In the genomic region with DNA sequence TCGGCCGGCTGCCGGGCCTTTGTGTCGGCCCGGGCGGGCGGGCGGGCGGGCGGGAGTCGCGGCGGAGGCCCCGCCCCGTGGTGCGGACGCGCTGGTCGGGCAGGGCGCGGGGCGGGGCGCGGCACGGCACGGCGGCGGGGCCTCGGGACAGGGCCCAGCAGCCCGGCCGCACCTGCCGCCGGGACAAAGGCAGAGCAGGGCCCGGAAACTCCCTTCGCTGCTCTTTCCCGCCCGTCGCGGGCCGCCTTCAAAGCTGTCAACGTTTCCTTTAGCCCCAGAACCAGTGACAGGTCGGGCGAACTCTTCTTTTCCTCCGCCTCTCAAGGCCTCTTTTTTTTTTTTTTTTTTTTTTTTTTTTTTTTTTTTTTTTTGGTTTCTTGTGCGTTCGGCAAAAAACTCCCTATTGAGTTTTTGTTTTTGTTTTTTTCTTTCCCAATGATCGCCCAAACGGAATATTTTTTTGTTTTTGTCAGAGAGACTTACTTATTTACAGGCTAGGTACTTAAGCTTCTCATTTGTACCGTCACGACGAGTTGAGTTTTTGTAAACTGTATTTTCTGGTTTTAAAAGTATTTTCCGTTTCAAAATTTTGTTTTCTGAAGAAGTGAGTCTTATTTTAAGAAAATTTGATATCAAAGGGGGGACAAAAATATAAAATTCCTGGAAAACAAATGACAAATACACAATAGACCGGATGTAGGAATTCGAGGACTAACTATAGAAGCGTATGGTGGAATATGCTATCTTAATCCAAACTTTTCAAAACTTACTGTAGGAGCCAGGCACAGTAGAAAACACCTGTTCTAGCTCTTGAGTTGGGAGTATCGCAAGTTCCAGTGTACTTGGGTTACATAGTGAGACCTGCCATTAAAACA, we compare ENCODE assay signal across 8 mouse cellular contexts. TPM values are rescaled to one million over a fixed set of nuclear protein-coding genes. Genes with fewer than 3 reads are reported as not detected.
DNase-seq lines count a peak whose midpoint lies in the region; ATAC-seq and TF ChIP-seq lines count a peak whose summit lies in the region.

No protein-coding gene starts in this region.

- ATAC-seq in hindbrain, postnatal 0 days: peak; percentile 94
- peak; percentile 92 for ATAC-seq in limb, embryonic 14.5 days (ENCODE audit: low FRiP score, low read depth)
- ATAC-seq in midbrain, embryonic 13.5 days: peak; percentile 95
- peak; percentile 96 for ATAC-seq in stomach, embryonic 14.5 days (ENCODE audit: insufficient number of reproducible peaks, insufficient read depth, low FRiP score, low read depth)

- H3K9ac ChIP-seq in hindbrain, postnatal 0 days (replicated peaks; ENCODE audit: low read length): peak overlapping the region; percentile 82
- H3K9ac ChIP-seq in limb, embryonic 14.5 days (ENCODE audit: low read depth, low read length, severe bottlenecking): peak overlapping the region; percentile 95
- H3K9ac ChIP-seq in midbrain, embryonic 13.5 days (replicated peaks): peak overlapping the region; percentile 91
- H3K9ac ChIP-seq in stomach, embryonic 14.5 days (replicated peaks; ENCODE audit: low read depth, low read length): peak overlapping the region; percentile 77

- H3K36me3 ChIP-seq in hindbrain, postnatal 0 days (ENCODE audit: insufficient read depth, low read length): peaks cover 17% of the 10 kb centered on the region
- peaks cover 43% of the 10 kb centered on the region for H3K36me3 ChIP-seq in limb, embryonic 14.5 days (ENCODE audit: control insufficient read depth, insufficient read depth, low read length)
- H3K36me3 ChIP-seq in midbrain, embryonic 13.5 days: peaks cover 43% of the 10 kb centered on the region
- peaks cover 48% of the 10 kb centered on the region for H3K36me3 ChIP-seq in stomach, embryonic 14.5 days (ENCODE audit: control insufficient read depth, insufficient read depth, low read length)

- 0 out of 2 replicates have a peak, but pooled peaks have one; percentile 53 for TF ChIP-seq POLR2A in limb, embryonic 14.5 days (IDR thresholded peaks at IDR 0.05; ENCODE audit: borderline replicate concordance, extremely low read depth, insufficient read depth, insufficient read length)

- no peaks in the 10 kb centered on the region for H3K9me3 ChIP-seq in hindbrain, postnatal 0 days (ENCODE audit: low read length)
- no peaks in the 10 kb centered on the region for H3K9me3 ChIP-seq in limb, embryonic 14.5 days (ENCODE audit: control insufficient read depth, low read length)
- no peaks in the 10 kb centered on the region for H3K9me3 ChIP-seq in midbrain, embryonic 13.5 days
- H3K9me3 ChIP-seq in stomach, embryonic 14.5 days (ENCODE audit: control insufficient read depth, low read depth, low read length): no peaks in the 10 kb centered on the region

- 4% methylated on average over 35 of the region's 56 CpGs for WGBS in hindbrain, postnatal 0 days
- 8% methylated on average over 22 of the region's 56 CpGs for WGBS in limb, embryonic 14.5 days
- 6% methylated on average over 40 of the region's 56 CpGs for WGBS in midbrain, embryonic 13.5 days
- WGBS in stomach, embryonic 14.5 days: 3% methylated on average over 44 of the region's 56 CpGs

- H3K27ac ChIP-seq in hindbrain, postnatal 0 days: peak overlapping the region; percentile 98
- peak overlapping the region; percentile 97 for H3K27ac ChIP-seq in limb, embryonic 14.5 days (replicated peaks; ENCODE audit: low read depth, low read length)
- H3K27ac ChIP-seq in midbrain, embryonic 13.5 days: peak overlapping the region; percentile 99
- peak overlapping the region; percentile 85 for H3K27ac ChIP-seq in stomach, embryonic 14.5 days (ENCODE audit: low read length)

- H3K27me3 ChIP-seq in hindbrain, postnatal 0 days (ENCODE audit: insufficient read depth, low read length): no peaks in the 10 kb centered on the region
- H3K27me3 ChIP-seq in limb, embryonic 14.5 days (ENCODE audit: control insufficient read depth, insufficient read depth, low read length): no peaks in the 10 kb centered on the region
- no peaks in the 10 kb centered on the region for H3K27me3 ChIP-seq in midbrain, embryonic 13.5 days
- no peaks in the 10 kb centered on the region for H3K27me3 ChIP-seq in stomach, embryonic 14.5 days (ENCODE audit: control insufficient read depth, insufficient read depth, low read length)

- TF ChIP-seq CTCF in hindbrain, postnatal 0 days (IDR thresholded peaks at IDR 0.05; ENCODE audit: low read depth): no peak

- DNase-seq in heart, adult 18-20 months: peak; percentile 80 to 85
- no peak for DNase-seq in heart, adult 9 months (ENCODE audit: low spot score in 2 of 2)
- DNase-seq in brain, adult 2 months (ENCODE audit: low read depth, low spot score): peak; percentile 85
- peak; percentile 69 for DNase-seq in forelimb bud, embryonic 11.5 days (ENCODE audit: low read depth, low spot score)
- DNase-seq in hindbrain, postnatal 0 days (ENCODE audit: low spot score): peak; percentile 82
- DNase-seq in limb, embryonic 14.5 days (ENCODE audit: low spot score): peak; percentile 79

- H3K4me2 ChIP-seq in hindbrain, postnatal 0 days (ENCODE audit: low read depth, low read length): peak overlapping the region; percentile 53
- peak overlapping the region; percentile 47 for H3K4me2 ChIP-seq in limb, embryonic 14.5 days (replicated peaks; ENCODE audit: low read depth, low read length, severe bottlenecking)
- H3K4me2 ChIP-seq in midbrain, embryonic 13.5 days (replicated peaks): peak overlapping the region; percentile 96
- peak overlapping the region; percentile 68 for H3K4me2 ChIP-seq in stomach, embryonic 14.5 days (replicated peaks; ENCODE audit: low read depth, low read length)

- peaks cover 16% of the 10 kb centered on the region for H3K4me1 ChIP-seq in hindbrain, postnatal 0 days (ENCODE audit: insufficient read depth, low read length)
- peaks cover 13% of the 10 kb centered on the region for H3K4me1 ChIP-seq in limb, embryonic 14.5 days (ENCODE audit: control insufficient read depth, insufficient read depth, low read length)
- H3K4me1 ChIP-seq in midbrain, embryonic 13.5 days (replicated peaks): peaks cover 42% of the 10 kb centered on the region
- peaks cover 10% of the 10 kb centered on the region for H3K4me1 ChIP-seq in stomach, embryonic 14.5 days (ENCODE audit: control insufficient read depth, insufficient read depth, low read length)

- peak overlapping the region; percentile 78 for H3K4me3 ChIP-seq in hindbrain, postnatal 0 days (ENCODE audit: low read length)
- H3K4me3 ChIP-seq in limb, embryonic 14.5 days (replicated peaks; ENCODE audit: low read length): peak overlapping the region; percentile 48
- peak overlapping the region; percentile 85 for H3K4me3 ChIP-seq in midbrain, embryonic 13.5 days (replicated peaks)
- peak overlapping the region; percentile 75 for H3K4me3 ChIP-seq in stomach, embryonic 14.5 days (ENCODE audit: low read depth, low read length)

RNA-seq across cellular contexts. Expression of gene Gnl3, which starts 0.6 kb away (rescaled TPM):
- total RNA-seq in heart, adult 18-20 months (2021): 10 to 100 TPM; 23.9 to 25.9 TPM
- 26.6 and 28.4 TPM in 2 replicates for total RNA-seq in hindbrain, postnatal 0 days (2014; rRNA removed)
- polyA plus RNA-seq in hindbrain, postnatal 0 days (2015; fragmentation: Nextera tagmentation; extraction: Ambion mirVana): 63.9 and 66.3 TPM in 2 replicates
- polyA plus RNA-seq in limb, embryonic 14.5 days (2012; rRNA removed): 118 and 139 TPM in 2 replicates
- 105 and 117 TPM in 2 replicates for polyA plus RNA-seq in limb, embryonic 14.5 days (2014; fragmentation: Nextera tagmentation; extraction: Ambion mirVana)
- polyA plus RNA-seq in midbrain, embryonic 13.5 days (2015; fragmentation: Nextera tagmentation; extraction: Ambion mirVana): 54.6 and 57.1 TPM in 2 replicates
- 124 and 128 TPM in 2 replicates for polyA plus RNA-seq in stomach, embryonic 14.5 days (2014; fragmentation: Nextera tagmentation; extraction: Ambion mirVana)

RNA-seq across cellular contexts. Expression of gene Pbrm1, which starts 0.6 kb away (rescaled TPM):
- 10 to 100 TPM; 51.7 to 57.7 TPM for total RNA-seq in heart, adult 18-20 months (2021)
- total RNA-seq in hindbrain, postnatal 0 days (2014; rRNA removed): 43.2 and 43.4 TPM in 2 replicates
- polyA plus RNA-seq in hindbrain, postnatal 0 days (2015; fragmentation: Nextera tagmentation; extraction: Ambion mirVana): 80.2 and 83.8 TPM in 2 replicates
- polyA plus RNA-seq in limb, embryonic 14.5 days (2012; rRNA removed): 26.8 and 29.5 TPM in 2 replicates
- polyA plus RNA-seq in limb, embryonic 14.5 days (2014; fragmentation: Nextera tagmentation; extraction: Ambion mirVana): 88.5 and 92.8 TPM in 2 replicates
- 175 and 181 TPM in 2 replicates for polyA plus RNA-seq in midbrain, embryonic 13.5 days (2015; fragmentation: Nextera tagmentation; extraction: Ambion mirVana)
- polyA plus RNA-seq in stomach, embryonic 14.5 days (2014; fragmentation: Nextera tagmentation; extraction: Ambion mirVana): 119 TPM in 2 replicates

RNA-seq across cellular contexts. Expression of gene Spcs1, which starts 18.1 kb away (rescaled TPM):
- 100 to 1,000 TPM; 132 to 138 TPM for total RNA-seq in heart, adult 18-20 months (2021)
- total RNA-seq in hindbrain, postnatal 0 days (2014; rRNA removed): 226 and 285 TPM in 2 replicates
- 426 and 442 TPM in 2 replicates for polyA plus RNA-seq in hindbrain, postnatal 0 days (2015; fragmentation: Nextera tagmentation; extraction: Ambion mirVana)
- polyA plus RNA-seq in limb, embryonic 14.5 days (2012; rRNA removed): 339 and 364 TPM in 2 replicates
- 423 and 460 TPM in 2 replicates for polyA plus RNA-seq in limb, embryonic 14.5 days (2014; fragmentation: Nextera tagmentation; extraction: Ambion mirVana)
- polyA plus RNA-seq in midbrain, embryonic 13.5 days (2015; fragmentation: Nextera tagmentation; extraction: Ambion mirVana): 293 and 296 TPM in 2 replicates
- 411 and 417 TPM in 2 replicates for polyA plus RNA-seq in stomach, embryonic 14.5 days (2014; fragmentation: Nextera tagmentation; extraction: Ambion mirVana)

RNA-seq across cellular contexts. Expression of gene Glt8d1, which starts 18.4 kb away (rescaled TPM):
- total RNA-seq in heart, adult 18-20 months (2021): 10 to 100 TPM; 19.8 to 22.5 TPM
- total RNA-seq in hindbrain, postnatal 0 days (2014; rRNA removed): 34.2 and 42.1 TPM in 2 replicates
- 43.2 and 47.3 TPM in 2 replicates for polyA plus RNA-seq in hindbrain, postnatal 0 days (2015; fragmentation: Nextera tagmentation; extraction: Ambion mirVana)
- polyA plus RNA-seq in limb, embryonic 14.5 days (2012; rRNA removed): 108 and 128 TPM in 2 replicates
- 67.9 and 70.4 TPM in 2 replicates for polyA plus RNA-seq in limb, embryonic 14.5 days (2014; fragmentation: Nextera tagmentation; extraction: Ambion mirVana)
- 58.5 and 60.1 TPM in 2 replicates for polyA plus RNA-seq in midbrain, embryonic 13.5 days (2015; fragmentation: Nextera tagmentation; extraction: Ambion mirVana)
- polyA plus RNA-seq in stomach, embryonic 14.5 days (2014; fragmentation: Nextera tagmentation; extraction: Ambion mirVana): 72.7 and 76.2 TPM in 2 replicates

Comparison
In these comparisons a context has a peak if more than half of its experiments do, and no peak if none do; other contexts are left out.
1. DNase-seq: peak in heart, adult 18-20 months (2 of 2), brain, adult 2 months (single experiment), forelimb bud, embryonic 11.5 days (single experiment), hindbrain, postnatal 0 days (single experiment) and limb, embryonic 14.5 days (single experiment); none in heart, adult 9 months (0 of 2).
2. Peak in every context shown above with its lines, with median percentiles within 50 percentile points of each other: ATAC-seq, H3K27ac ChIP-seq, H3K4me2 ChIP-seq, H3K4me3 ChIP-seq and H3K9ac ChIP-seq.